Mouse (Mus musculus): ENCODE results near the gene Rpl36a-ps1.

DNA sequence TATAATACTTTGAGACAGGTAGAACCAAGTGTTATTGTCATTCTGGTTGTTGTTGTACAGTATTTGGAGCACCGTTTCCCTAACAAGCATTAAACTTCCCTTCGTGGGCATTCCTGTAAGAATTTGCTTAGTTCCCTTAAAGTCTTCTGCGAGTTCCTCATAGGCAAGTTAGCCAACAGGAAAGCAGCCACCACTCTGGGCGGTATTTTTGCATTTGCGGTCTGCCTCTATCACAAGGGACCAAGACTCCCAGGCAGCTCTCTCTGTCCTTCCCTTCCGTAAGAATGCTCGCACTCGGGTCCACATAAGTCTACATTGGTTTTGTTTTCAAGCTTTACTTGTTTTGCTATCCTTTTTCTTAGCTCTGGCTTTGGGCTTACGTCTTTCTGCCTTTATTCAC, 37.3 kb downstream of the Rpl36a-ps1 start:
- TF ChIP-seq CTCF (IDR thresholded peaks at IDR 0.05; ENCODE audit: low read depth, low read length) (no peak), POLR2A (IDR thresholded peaks at IDR 0.05; ENCODE audit: insufficient read depth, low read length) (no peak)

All from ES-Bruce4 (cell line).